Mouse (Mus musculus): ENCODE measurements around the gene Abtb1. TPM values are rescaled to one million over a fixed set of nuclear protein-coding genes. Genes with fewer than 3 reads are reported as not detected.

Gene Abtb1
- polyA plus RNA-seq, 1 experiment from 2014 or later = 16.0 TPM

GRCm38 (mm10) chr6:88860914-88861313 is 19.1 kb upstream of the Abtb1 start:
- H3K9me3 ChIP-seq (replicated peaks; ENCODE audit: control insufficient read depth, low read length) = peaks cover 2% of the 10 kb centered on the region; the same call in 1 of the 2 replicates
- 0 out of 2 replicates have a peak, but pooled peaks cover 3% of the 10 kb centered on the region for H3K27me3 ChIP-seq (ENCODE audit: control insufficient read depth, insufficient read depth, low read length)
- H3K36me3 ChIP-seq (ENCODE audit: control insufficient read depth, insufficient read depth, low read length) = peaks cover 7% of the 10 kb centered on the region; the same call in 1 of the 2 replicates
- WGBS (ENCODE audit: insufficient replicate concordance) = 11% methylated on average over 2 of the region's 2 CpGs
- no peak overlapping the region for H3K9ac ChIP-seq (ENCODE audit: low read depth, low read length)
- H3K4me1 ChIP-seq (ENCODE audit: control insufficient read depth, insufficient read depth, low read length) = peaks cover 5% of the 10 kb centered on the region
- no peak overlapping the region for H3K4me2 ChIP-seq
- no peak overlapping the region for H3K27ac ChIP-seq (ENCODE audit: low read depth, low read length)
- ATAC-seq (replicated peaks; ENCODE audit: insufficient number of reproducible peaks, low FRiP score, low TSS enrichment) = no peak
- H3K4me3 ChIP-seq (ENCODE audit: low read depth, low read length) = no peak overlapping the region

GRCm38 (mm10) chr6:88858341-88858740 is 16.6 kb upstream of the Abtb1 start:
- Histone ChIP-seq H3K4me3 (ENCODE audit: low read depth, low read length) (no peak overlapping the region), H3K4me1 (ENCODE audit: control insufficient read depth, insufficient read depth, low read length) (peaks cover 5% of the 10 kb centered on the region), H3K36me3 (ENCODE audit: control insufficient read depth, insufficient read depth, low read length) (peaks cover 5% of the 10 kb centered on the region; the same call in 1 of the 2 replicates), H3K27me3 (ENCODE audit: control insufficient read depth, insufficient read depth, low read length) (no peaks in the 10 kb centered on the region), H3K4me2 (no peak overlapping the region), H3K9me3 (replicated peaks; ENCODE audit: control insufficient read depth, low read length) (peaks cover 2% of the 10 kb centered on the region; the same call in 1 of the 2 replicates), H3K27ac (ENCODE audit: low read depth, low read length) (no peak overlapping the region), H3K9ac (ENCODE audit: low read depth, low read length) (no peak overlapping the region)
- no peak for ATAC-seq (replicated peaks; ENCODE audit: insufficient number of reproducible peaks, low FRiP score, low TSS enrichment)
- 54% methylated on average over 7 of the region's 7 CpGs for WGBS (ENCODE audit: insufficient replicate concordance)

- Histone ChIP-seq H3K36me3 (ENCODE audit: control insufficient read depth, insufficient read depth, low read length) (peaks cover under 1% of the 10 kb centered on the region; the same call in 1 of the 2 replicates), H3K4me3 (ENCODE audit: low read depth, low read length) (no peak overlapping the region), H3K27me3 (ENCODE audit: control insufficient read depth, insufficient read depth, low read length) (no peaks in the 10 kb centered on the region), H3K9ac (ENCODE audit: low read depth, low read length) (no peak overlapping the region), H3K27ac (ENCODE audit: low read depth, low read length) (peak overlapping the region; percentile 92), H3K9me3 (replicated peaks; ENCODE audit: control insufficient read depth, low read length) (peaks cover 2% of the 10 kb centered on the region; the same call in 1 of the 2 replicates), H3K4me1 (ENCODE audit: control insufficient read depth, insufficient read depth, low read length) (peaks cover 5% of the 10 kb centered on the region), H3K4me2 (peak overlapping the region; percentile 28)
- WGBS (ENCODE audit: insufficient replicate concordance) = 67% methylated on average over 6 of the region's 6 CpGs
- no peak for ATAC-seq (replicated peaks; ENCODE audit: insufficient number of reproducible peaks, low FRiP score, low TSS enrichment)
These were observed 16.0 kb upstream of the Abtb1 start for GRCm38 (mm10) chr6:88857830-88858229.

GRCm38 (mm10) chr6:88857249-88857648 is 15.5 kb upstream of the Abtb1 start:
- H3K27ac ChIP-seq (ENCODE audit: low read depth, low read length) = peak overlapping the region; percentile 92
- no peaks in the 10 kb centered on the region for H3K27me3 ChIP-seq (ENCODE audit: control insufficient read depth, insufficient read depth, low read length)
- no peaks in the 10 kb centered on the region; the same call in 1 of the 2 replicates for H3K36me3 ChIP-seq (ENCODE audit: control insufficient read depth, insufficient read depth, low read length)
- peaks cover 2% of the 10 kb centered on the region; the same call in 1 of the 2 replicates for H3K9me3 ChIP-seq (replicated peaks; ENCODE audit: control insufficient read depth, low read length)
- peak; percentile 43 for ATAC-seq (replicated peaks; ENCODE audit: insufficient number of reproducible peaks, low FRiP score, low TSS enrichment)
- H3K4me3 ChIP-seq (ENCODE audit: low read depth, low read length) = no peak overlapping the region
- H3K9ac ChIP-seq (ENCODE audit: low read depth, low read length) = no peak overlapping the region; the same call in 1 of the 2 replicates
- peaks cover 5% of the 10 kb centered on the region for H3K4me1 ChIP-seq (ENCODE audit: control insufficient read depth, insufficient read depth, low read length)
- WGBS (ENCODE audit: insufficient replicate concordance) = 20% methylated on average over 9 of the region's 9 CpGs
- H3K4me2 ChIP-seq = peak overlapping the region; percentile 28

- Histone ChIP-seq H3K4me1 (ENCODE audit: control insufficient read depth, insufficient read depth, low read length) (peaks cover 5% of the 10 kb centered on the region), H3K4me3 (ENCODE audit: low read depth, low read length) (no peak overlapping the region), H3K9ac (ENCODE audit: low read depth, low read length) (no peak overlapping the region), H3K27me3 (ENCODE audit: control insufficient read depth, insufficient read depth, low read length) (no peaks in the 10 kb centered on the region), H3K9me3 (replicated peaks; ENCODE audit: control insufficient read depth, low read length) (no peaks in the 10 kb centered on the region), H3K36me3 (ENCODE audit: control insufficient read depth, insufficient read depth, low read length) (no peaks in the 10 kb centered on the region), H3K27ac (ENCODE audit: low read depth, low read length) (no peak overlapping the region), H3K4me2 (no peak overlapping the region)
- 0 out of 2 replicates have a peak, but pooled peaks have one; percentile 25 for ATAC-seq (replicated peaks; ENCODE audit: insufficient number of reproducible peaks, low FRiP score, low TSS enrichment)
- WGBS (ENCODE audit: insufficient replicate concordance) = 26% methylated on average over 5 of the region's 5 CpGs
These were observed 13.9 kb upstream of the Abtb1 start for GRCm38 (mm10) chr6:88855636-88856035.

- WGBS (ENCODE audit: insufficient replicate concordance) = 68% methylated on average over 5 of the region's 5 CpGs
- no peak for ATAC-seq (replicated peaks; ENCODE audit: insufficient number of reproducible peaks, low FRiP score, low TSS enrichment)
These were observed 12.7 kb upstream of the Abtb1 start for GRCm38 (mm10) chr6:88854509-88854908.

GRCm38 (mm10) chr6:88850034-88850433 is 8.2 kb upstream of the Abtb1 start:
- 85% methylated on average over 7 of the region's 7 CpGs for WGBS (ENCODE audit: insufficient replicate concordance)

More at GRCm38 (mm10) chr6:88854509-88854908, 12.7 kb upstream of the Abtb1 start:
- Histone ChIP-seq H3K4me1 (ENCODE audit: control insufficient read depth, insufficient read depth, low read length) (peaks cover 5% of the 10 kb centered on the region), H3K9me3 (replicated peaks; ENCODE audit: control insufficient read depth, low read length) (no peaks in the 10 kb centered on the region), H3K27me3 (ENCODE audit: control insufficient read depth, insufficient read depth, low read length) (no peaks in the 10 kb centered on the region), H3K9ac (ENCODE audit: low read depth, low read length) (no peak overlapping the region), H3K27ac (ENCODE audit: low read depth, low read length) (no peak overlapping the region), H3K36me3 (ENCODE audit: control insufficient read depth, insufficient read depth, low read length) (no peaks in the 10 kb centered on the region), H3K4me3 (ENCODE audit: low read depth, low read length) (no peak overlapping the region), H3K4me2 (no peak overlapping the region)

GRCm38 (mm10) chr6:88849270-88849669 is 7.5 kb upstream of the Abtb1 start:
- H3K36me3 ChIP-seq (ENCODE audit: control insufficient read depth, insufficient read depth, low read length) = no peaks in the 10 kb centered on the region
- no peak for ATAC-seq (replicated peaks; ENCODE audit: insufficient number of reproducible peaks, low FRiP score, low TSS enrichment)
- 47% methylated on average over 4 of the region's 4 CpGs for WGBS (ENCODE audit: insufficient replicate concordance)
- no peak overlapping the region for H3K27ac ChIP-seq (ENCODE audit: low read depth, low read length)
- H3K9ac ChIP-seq (ENCODE audit: low read depth, low read length) = no peak overlapping the region
- no peak overlapping the region for H3K4me3 ChIP-seq (ENCODE audit: low read depth, low read length)
- no peaks in the 10 kb centered on the region for H3K4me1 ChIP-seq (ENCODE audit: control insufficient read depth, insufficient read depth, low read length)
- H3K27me3 ChIP-seq (ENCODE audit: control insufficient read depth, insufficient read depth, low read length) = no peaks in the 10 kb centered on the region
- no peak overlapping the region for H3K4me2 ChIP-seq
- no peaks in the 10 kb centered on the region for H3K9me3 ChIP-seq (replicated peaks; ENCODE audit: control insufficient read depth, low read length)

More at GRCm38 (mm10) chr6:88850034-88850433, 8.2 kb upstream of the Abtb1 start:
- Histone ChIP-seq H3K4me1 (ENCODE audit: control insufficient read depth, insufficient read depth, low read length) (no peaks in the 10 kb centered on the region), H3K9me3 (replicated peaks; ENCODE audit: control insufficient read depth, low read length) (no peaks in the 10 kb centered on the region), H3K4me2 (no peak overlapping the region), H3K9ac (ENCODE audit: low read depth, low read length) (no peak overlapping the region), H3K36me3 (ENCODE audit: control insufficient read depth, insufficient read depth, low read length) (no peaks in the 10 kb centered on the region), H3K4me3 (ENCODE audit: low read depth, low read length) (no peak overlapping the region), H3K27me3 (ENCODE audit: control insufficient read depth, insufficient read depth, low read length) (no peaks in the 10 kb centered on the region), H3K27ac (ENCODE audit: low read depth, low read length) (no peak overlapping the region)
- no peak for ATAC-seq (replicated peaks; ENCODE audit: insufficient number of reproducible peaks, low FRiP score, low TSS enrichment)

GRCm38 (mm10) chr6:88847571-88847970 is 5.8 kb upstream of the Abtb1 start:
- WGBS (ENCODE audit: insufficient replicate concordance) = 62% methylated on average over 2 of the region's 2 CpGs
- H3K4me3 ChIP-seq (ENCODE audit: low read depth, low read length) = no peak overlapping the region
- no peak for ATAC-seq (replicated peaks; ENCODE audit: insufficient number of reproducible peaks, low FRiP score, low TSS enrichment)
- H3K27ac ChIP-seq (ENCODE audit: low read depth, low read length) = no peak overlapping the region
- no peaks in the 10 kb centered on the region for H3K36me3 ChIP-seq (ENCODE audit: control insufficient read depth, insufficient read depth, low read length)
- no peaks in the 10 kb centered on the region for H3K27me3 ChIP-seq (ENCODE audit: control insufficient read depth, insufficient read depth, low read length)
- H3K4me1 ChIP-seq (ENCODE audit: control insufficient read depth, insufficient read depth, low read length) = peaks cover 6% of the 10 kb centered on the region
- no peak overlapping the region for H3K4me2 ChIP-seq
- H3K9ac ChIP-seq (ENCODE audit: low read depth, low read length) = no peak overlapping the region
- no peaks in the 10 kb centered on the region for H3K9me3 ChIP-seq (replicated peaks; ENCODE audit: control insufficient read depth, low read length)
